ENCODE assay signal across 25 mouse cellular contexts in genomic region chr2:41497973-41498600, GRCm38 (mm10).
DNase-seq lines count a peak whose midpoint lies in the region; ATAC-seq and TF ChIP-seq lines count a peak whose summit lies in the region.
"Had no signal": no experiment of that assay in that cellular context is flagged by ENCODE, and none has a peak within 500 bp of the region (broad histone marks: within the 10 kb centered on the region; RNA-seq: fewer than 3 reads in every experiment).

No protein-coding gene starts in this region.

- DNase-seq in hindbrain, embryonic 10.5 days (ENCODE audit: low spot score), result no peak
- peak; percentile 92 for DNase-seq in brain, embryonic 14.5 days (ENCODE audit: low read depth)
- peak; percentile 9 for DNase-seq in retina, embryonic 14.5 days (ENCODE audit: low spot score)
- DNase-seq in adrenal gland, adult 18-20 months (ENCODE audit: low spot score in 2 of 2), result no peak
- DNase-seq in T-cell, adult 2 months (ENCODE audit: low spot score), result no peak
- DNase-seq: adrenal gland, adult 8-10 months; cerebellum, adult 18-20 months; cerebellum, postnatal 14 days; gastrocnemius, adult 2 months; heart, postnatal 10 days; kidney, adult 8-10 months; kidney, postnatal 14 days; liver, postnatal 0 days; right cerebral cortex, postnatal 25 days; spleen, adult 18-20 months had no signal

- no peak overlapping the region for H3K27ac ChIP-seq in hindbrain, embryonic 12.5 days
- no peak overlapping the region for H3K27ac ChIP-seq in hindbrain, embryonic 10.5 days
- H3K27ac ChIP-seq in forebrain, embryonic 16.5 days (ENCODE audit: low read length), result no peak overlapping the region
- H3K27ac ChIP-seq: embryonic facial prominence, embryonic 12.5 days; gastrocnemius, adult 2 months; hindbrain, embryonic 15.5 days; intestine, embryonic 15.5 days; limb, embryonic 12.5 days had no signal

- no peak overlapping the region for H3K9ac ChIP-seq in hindbrain, embryonic 12.5 days
- H3K9ac ChIP-seq in forebrain, embryonic 16.5 days (replicated peaks; ENCODE audit: low read depth, low read length), result no peak overlapping the region
- H3K9ac ChIP-seq: embryonic facial prominence, embryonic 12.5 days; hindbrain, embryonic 15.5 days; intestine, embryonic 15.5 days; limb, embryonic 12.5 days; liver, postnatal 0 days had no signal

- no peak for TF ChIP-seq POLR2A in brain, embryonic 14.5 days (IDR thresholded peaks at IDR 0.05; ENCODE audit: borderline replicate concordance, extremely low read depth, insufficient read depth, insufficient read length, poor library complexity, severe bottlenecking)

- 41% methylated on average over 7 of the region's 7 CpGs for WGBS in hindbrain, embryonic 12.5 days
- WGBS in hindbrain, embryonic 10.5 days, result 66% methylated on average over 7 of the region's 7 CpGs
- WGBS in forebrain, embryonic 16.5 days, result 4% methylated on average over 7 of the region's 7 CpGs

- ATAC-seq in hindbrain, embryonic 12.5 days (ENCODE audit: low FRiP score), result peak; percentile 77
- ATAC-seq in forebrain, embryonic 16.5 days, result peak; percentile 84
- ATAC-seq: CD4-positive, CD25-positive, alpha-beta regulatory T cell, adult 4 months; intestine, embryonic 15.5 days; liver, postnatal 0 days; lung, postnatal 0 days had no signal

- TF ChIP-seq CTCF in brain, embryonic 14.5 days (IDR thresholded peaks at IDR 0.05; ENCODE audit: borderline replicate concordance, extremely low read depth, insufficient read depth, insufficient read length), result no peak

- no peaks in the 10 kb centered on the region for H3K27me3 ChIP-seq in hindbrain, embryonic 12.5 days
- no peaks in the 10 kb centered on the region for H3K27me3 ChIP-seq in hindbrain, embryonic 10.5 days (ENCODE audit: insufficient read depth, poor library complexity, severe bottlenecking)
- no peaks in the 10 kb centered on the region for H3K27me3 ChIP-seq in forebrain, embryonic 16.5 days (replicated peaks; ENCODE audit: control insufficient read depth, insufficient read depth, low read length)
- H3K27me3 ChIP-seq: embryonic facial prominence, embryonic 12.5 days; hindbrain, embryonic 15.5 days; intestine, embryonic 15.5 days; limb, embryonic 12.5 days had no signal

- no peaks in the 10 kb centered on the region for H3K36me3 ChIP-seq in hindbrain, embryonic 12.5 days
- H3K36me3 ChIP-seq in hindbrain, embryonic 10.5 days, result no peaks in the 10 kb centered on the region
- no peaks in the 10 kb centered on the region for H3K36me3 ChIP-seq in forebrain, embryonic 16.5 days (ENCODE audit: control insufficient read depth, insufficient read depth)
- H3K36me3 ChIP-seq: embryonic facial prominence, embryonic 12.5 days; hindbrain, embryonic 15.5 days; intestine, embryonic 15.5 days; limb, embryonic 12.5 days had no signal

- H3K9me3 ChIP-seq in hindbrain, embryonic 12.5 days (replicated peaks), result no peaks in the 10 kb centered on the region
- no peaks in the 10 kb centered on the region for H3K9me3 ChIP-seq in hindbrain, embryonic 10.5 days
- H3K9me3 ChIP-seq in forebrain, embryonic 16.5 days (ENCODE audit: control insufficient read depth, low read length), result no peaks in the 10 kb centered on the region
- H3K9me3 ChIP-seq: embryonic facial prominence, embryonic 12.5 days; hindbrain, embryonic 15.5 days; intestine, embryonic 15.5 days; limb, embryonic 12.5 days had no signal

- H3K4me3 ChIP-seq in hindbrain, embryonic 12.5 days, result no peak overlapping the region
- H3K4me3 ChIP-seq in hindbrain, embryonic 10.5 days, result no peak overlapping the region
- H3K4me3 ChIP-seq in forebrain, embryonic 16.5 days (replicated peaks; ENCODE audit: low read length), result no peak overlapping the region
- H3K4me3 ChIP-seq: embryonic facial prominence, embryonic 12.5 days; gastrocnemius, adult 2 months; hindbrain, embryonic 15.5 days; intestine, embryonic 15.5 days; limb, embryonic 12.5 days had no signal

- no peaks in the 10 kb centered on the region for H3K4me1 ChIP-seq in hindbrain, embryonic 12.5 days
- no peaks in the 10 kb centered on the region for H3K4me1 ChIP-seq in hindbrain, embryonic 10.5 days (replicated peaks)
- peaks cover 7% of the 10 kb centered on the region for H3K4me1 ChIP-seq in forebrain, embryonic 16.5 days (replicated peaks; ENCODE audit: control insufficient read depth, insufficient read depth, low read length)
- H3K4me1 ChIP-seq: embryonic facial prominence, embryonic 12.5 days; intestine, embryonic 15.5 days; limb, embryonic 12.5 days had no signal

- no peak overlapping the region for H3K4me2 ChIP-seq in hindbrain, embryonic 12.5 days (replicated peaks)
- 0 out of 2 replicates have a peak overlapping the region, but pooled peaks have one; percentile 7 for H3K4me2 ChIP-seq in forebrain, embryonic 16.5 days (ENCODE audit: low read length)
- H3K4me2 ChIP-seq: embryonic facial prominence, embryonic 12.5 days; heart, embryonic 11.5 days; hindbrain, embryonic 15.5 days; intestine, embryonic 15.5 days; limb, embryonic 12.5 days; liver, embryonic 11.5 days had no signal

Comparison
In these comparisons a context has a peak if more than half of its experiments do, and no peak if none do; other contexts are left out.
1. DNase-seq: peak in brain, embryonic 14.5 days (single experiment) and retina, embryonic 14.5 days (single experiment); none in hindbrain, embryonic 10.5 days (single experiment), adrenal gland, adult 18-20 months (0 of 2) and T-cell, adult 2 months (single experiment).